Mouse (Mus musculus) midbrain, embryonic 13.5 days (tissue): ENCODE data around the gene Zfp94. TPM values are rescaled to one million over a fixed set of nuclear protein-coding genes. Genes with fewer than 3 reads are reported as not detected.
A peak's percentile ranks its signal among the peaks of the same experiment; 100 is the strongest.

Experiments used
- ATAC-seq: fragments of 200-750 bp; cut with Nextera tagmentation; 2 replicates; pipeline ENCODE4 v1.8.0; 2017; ENCODE audit warnings: mild to moderate bottlenecking, moderate TSS enrichment, moderate library complexity
- H3K27ac ChIP-seq: fragments of 300-500 bp; sonication (generic); 2 replicates; pipeline ENCODE4 v1.5.1; 2015; ENCODE audit warnings: inconsistent platforms, mild to moderate bottlenecking, moderate library complexity
- H3K27me3 ChIP-seq: fragments of 300-500 bp; sonication (generic); 2 replicates; pipeline ENCODE4 v1.6.1; 2015; ENCODE audit warnings: mild to moderate bottlenecking, inconsistent platforms
- H3K36me3 ChIP-seq: fragments of 300-500 bp; sonication (generic); 2 replicates; pipeline ENCODE4 v1.6.1; 2015; ENCODE audit warnings: mild to moderate bottlenecking, inconsistent platforms
- H3K4me1 ChIP-seq: fragments of 300-500 bp; sonication (generic); replicated peaks from 2 replicates; pipeline ENCODE4 v1.6.1; 2015; ENCODE audit warnings: inconsistent platforms
- H3K4me2 ChIP-seq: fragments of 300-500 bp; sonication (generic); replicated peaks from 2 replicates; pipeline ENCODE4 v1.6.1; 2015; ENCODE audit warnings: moderate library complexity, mild to moderate bottlenecking, inconsistent platforms
- H3K4me3 ChIP-seq: fragments of 300-500 bp; sonication (generic); replicated peaks from 2 replicates; pipeline ENCODE4 v1.5.1; 2015; ENCODE audit warnings: mild to moderate bottlenecking, inconsistent platforms
- H3K9ac ChIP-seq: fragments of 300-500 bp; sonication (generic); replicated peaks from 2 replicates; pipeline ENCODE4 v1.6.1; 2015; ENCODE audit warnings: mild to moderate bottlenecking, inconsistent platforms
- H3K9me3 ChIP-seq: fragments of 300-500 bp; sonication (generic); 2 replicates; pipeline ENCODE4 v1.6.1; 2016; ENCODE audit warnings: mild to moderate bottlenecking, inconsistent platforms
- WGBS: fragments of 180-500 bp; shearing (Covaris S2); methylation state at CpG from one replicate; pipeline ENCODE4 v1.1.7; 2015; 5-methylcytosine and 5-hydroxymethylcytosine counted together
- polyA plus RNA-seq: library from polyadenylated mRNA; unstranded; fragments of >200 nt; fragmentation: Nextera tagmentation; extraction: Ambion mirVana; gene quantifications from 2 replicates; pipeline ENCODE4 v1.2.1, GENCODE M21; 2015

Gene Zfp94
- polyA plus RNA-seq, 1 experiment from 2014 or later: 22.0 TPM

DNA sequence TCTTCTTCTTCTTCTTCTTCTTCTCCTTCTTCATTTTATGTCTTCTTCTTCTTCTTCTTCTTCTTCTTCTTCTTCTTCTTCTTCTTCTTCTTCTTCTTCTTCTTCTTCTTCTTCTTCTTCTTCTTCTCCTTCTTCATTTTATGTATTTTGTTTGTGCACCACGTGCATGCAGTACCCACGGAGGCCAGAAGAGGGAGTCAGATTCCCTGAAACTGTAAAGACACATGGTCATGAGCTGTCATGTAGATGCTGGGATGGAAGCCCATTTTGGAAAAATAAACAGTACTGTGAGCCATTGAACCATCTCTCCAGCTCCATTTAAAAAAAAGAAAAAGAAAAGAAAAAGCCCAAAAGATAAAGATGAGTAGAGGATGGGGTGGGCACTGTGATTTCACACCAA is 21.8 kb upstream of the Zfp94 start:
- Histone ChIP-seq H3K36me3 (no peaks in the 10 kb centered on the region), H3K4me3 (no peak overlapping the region), H3K9me3 (no peaks in the 10 kb centered on the region), H3K9ac (no peak overlapping the region), H3K4me2 (no peak overlapping the region), H3K4me1 (no peaks in the 10 kb centered on the region), H3K27ac (no peak overlapping the region), H3K27me3 (peaks cover 15% of the 10 kb centered on the region)
- ATAC-seq: no peak
- WGBS: 39% methylated on average over 2 of the region's 2 CpGs

DNA sequence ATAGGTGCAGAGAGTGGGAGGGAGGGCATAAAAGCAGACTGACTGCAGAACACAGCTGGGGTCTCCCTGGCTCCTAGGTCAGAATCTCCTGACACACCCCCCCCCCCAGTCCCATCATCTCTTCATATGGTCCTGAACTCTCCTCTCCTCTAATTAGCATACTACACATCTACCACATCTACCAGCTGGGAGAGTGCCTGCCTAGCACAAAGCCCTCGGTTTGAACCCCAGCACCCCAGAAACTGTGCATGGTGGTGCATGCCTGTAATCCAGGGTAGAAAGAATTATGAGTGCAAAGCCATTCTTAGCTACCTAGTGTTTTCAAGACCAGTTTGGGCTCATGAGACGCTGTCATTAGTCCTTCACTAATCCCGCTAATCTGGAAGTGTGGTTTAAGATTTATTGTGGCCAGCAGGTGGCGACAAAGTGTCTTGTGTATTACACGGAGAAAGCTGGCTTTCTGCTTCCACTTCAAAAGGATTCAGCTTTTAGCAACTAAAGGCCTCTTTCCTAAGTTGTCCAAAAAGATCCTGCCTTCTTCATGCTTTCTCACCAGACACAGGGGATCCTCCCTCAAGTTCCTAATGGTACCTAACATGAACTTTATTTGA is 19.3 kb upstream of the Zfp94 start:
- no peak overlapping the region for H3K9ac ChIP-seq
- peak; percentile 53; the same call in 1 of the 2 replicates for ATAC-seq
- no peaks in the 10 kb centered on the region for H3K4me1 ChIP-seq
- H3K36me3 ChIP-seq: no peaks in the 10 kb centered on the region
- WGBS: 12% methylated on average over 5 of the region's 5 CpGs
- no peak overlapping the region for H3K4me2 ChIP-seq
- no peaks in the 10 kb centered on the region for H3K9me3 ChIP-seq
- peaks cover 20% of the 10 kb centered on the region for H3K27me3 ChIP-seq
- H3K4me3 ChIP-seq: no peak overlapping the region
- H3K27ac ChIP-seq: no peak overlapping the region

DNA sequence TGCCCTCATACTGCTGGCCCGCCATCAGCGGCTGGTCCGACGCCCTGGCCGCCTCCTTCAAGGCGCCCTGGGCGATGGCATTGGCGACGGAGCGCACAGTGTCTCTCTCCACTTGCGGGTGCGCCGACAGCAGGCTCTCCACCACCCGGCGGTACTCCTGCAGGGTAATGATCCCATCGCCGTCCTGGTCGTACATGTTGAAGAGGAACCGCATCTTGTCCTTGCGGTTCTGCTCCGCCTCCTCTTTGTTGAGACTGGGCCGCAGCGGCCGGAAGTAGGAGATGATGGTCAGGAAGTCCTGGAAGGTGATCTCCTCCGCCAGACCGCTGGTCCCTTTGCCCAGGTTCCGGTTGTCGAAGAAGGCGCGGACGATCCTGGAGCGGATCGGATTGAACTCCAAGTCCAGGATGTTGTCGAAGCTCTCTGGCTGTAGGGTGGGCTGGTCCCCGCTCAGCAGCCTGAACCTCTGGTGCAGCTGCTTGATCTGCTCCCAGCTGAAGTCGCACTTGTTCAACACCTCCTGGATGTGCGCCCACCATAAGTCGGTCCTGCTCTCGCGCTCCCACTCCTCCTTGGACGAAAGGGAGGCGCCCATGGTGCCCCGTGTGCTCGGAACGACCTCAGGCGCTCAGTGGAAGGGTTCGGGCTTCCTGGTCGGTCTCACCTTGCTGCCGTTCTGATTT is 17.0 kb upstream of the Zfp94 start, which contains the start of gene Tescl:
Tescl (minus strand) TSS at position 633 of the 683 bp plus-strand sequence.
- WGBS: 53% methylated on average over 49 of the region's 49 CpGs
- H3K4me2 ChIP-seq: no peak within 1 kb of the TSS
- H3K4me1 ChIP-seq: no peaks in the 10 kb centered on the region
- no peak within 1 kb of the TSS for H3K9ac ChIP-seq
- no peak within 1 kb of the TSS for H3K27ac ChIP-seq
- no peak within 1 kb of the TSS for H3K4me3 ChIP-seq
- no peaks in the 10 kb centered on the region for H3K36me3 ChIP-seq
- 0 out of 2 replicates have a peak, but pooled peaks have one; percentile 24 for ATAC-seq
- H3K27me3 ChIP-seq: peaks cover 20% of the 10 kb centered on the region
- H3K9me3 ChIP-seq: no peaks in the 10 kb centered on the region

DNA sequence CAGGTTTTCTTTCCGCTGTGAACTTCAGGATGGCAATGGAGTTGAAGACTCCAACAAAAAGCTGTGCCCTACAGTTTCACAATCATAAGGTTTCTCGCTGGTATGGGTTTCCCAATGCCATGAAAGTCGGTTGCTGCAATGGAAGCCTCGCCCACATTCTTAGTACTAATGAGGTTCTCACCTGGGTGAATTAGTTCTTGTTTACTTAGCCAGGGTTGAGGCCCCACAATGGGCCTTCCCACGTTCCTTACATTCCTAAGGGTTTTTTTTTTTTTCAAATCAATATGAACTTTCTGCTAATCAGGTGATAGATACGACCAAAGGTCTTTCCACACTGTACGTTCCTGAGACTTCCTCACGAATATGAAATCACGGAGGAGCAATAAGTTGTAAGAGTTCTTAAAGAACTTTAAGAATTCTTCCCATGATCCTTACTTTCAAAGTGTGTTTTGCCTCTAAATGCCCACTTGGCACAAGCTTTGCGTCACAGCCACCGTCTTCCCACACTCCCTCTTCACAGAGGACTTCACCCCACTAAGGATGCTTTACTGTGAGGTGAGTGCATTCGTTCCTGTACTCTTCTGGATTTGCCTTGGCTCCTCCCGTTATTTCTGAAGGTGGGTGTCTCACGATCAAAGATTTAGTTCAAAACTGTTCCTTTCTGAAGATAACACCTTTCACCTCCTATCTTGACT is 11.0 kb upstream of the Zfp94 start:
- Histone ChIP-seq H3K27me3 (peaks cover 3% of the 10 kb centered on the region; the same call in 1 of the 2 replicates), H3K27ac (no peak overlapping the region), H3K9ac (no peak overlapping the region), H3K4me1 (peaks cover 12% of the 10 kb centered on the region), H3K4me3 (no peak overlapping the region), H3K9me3 (peaks cover 10% of the 10 kb centered on the region), H3K4me2 (no peak overlapping the region), H3K36me3 (no peaks in the 10 kb centered on the region)
- no peak for ATAC-seq
- WGBS: 91% methylated on average over 14 of the region's 14 CpGs

DNA sequence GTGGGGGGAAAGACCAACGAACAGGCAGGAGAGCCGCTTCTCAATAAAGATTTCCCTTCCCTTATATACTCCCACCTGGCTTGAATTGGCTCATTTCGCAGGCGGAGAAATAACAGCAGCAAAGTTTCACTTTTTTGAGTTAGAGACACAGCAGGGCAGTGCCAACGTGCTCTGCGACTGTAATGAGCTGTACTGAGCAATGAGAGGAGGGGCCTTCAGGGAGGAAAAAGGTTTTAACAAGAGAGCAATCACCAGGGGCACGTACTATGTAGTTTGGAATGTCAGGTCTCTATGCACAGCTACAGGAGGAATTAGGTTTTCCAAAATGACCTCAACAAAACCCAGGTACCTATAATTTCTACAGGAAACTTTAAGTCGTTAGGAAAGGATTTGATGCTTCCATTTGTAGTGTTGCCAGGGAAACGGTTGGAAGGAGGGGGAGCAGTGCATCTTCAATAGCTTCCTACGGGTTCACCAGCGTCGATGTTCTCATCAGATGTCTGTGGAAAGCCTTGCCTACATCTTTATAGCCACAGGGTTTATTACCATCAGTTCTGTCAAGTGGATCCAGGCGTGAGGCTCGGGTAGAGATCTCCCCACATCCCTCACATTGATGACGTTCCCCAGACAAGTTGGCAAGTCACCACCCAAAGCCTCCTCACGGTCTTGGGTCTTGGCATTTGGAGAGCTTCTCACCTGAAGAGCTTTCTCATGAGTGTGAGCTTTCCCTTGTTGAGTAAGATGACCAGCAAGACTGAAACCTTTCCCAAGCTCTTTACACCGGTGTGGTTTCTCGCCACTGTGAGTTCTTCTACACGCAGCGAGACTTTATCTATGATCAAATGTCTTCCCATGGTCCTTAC is 10.0 kb upstream of the Zfp94 start:
- H3K4me1 ChIP-seq: peaks cover 12% of the 10 kb centered on the region
- no peak overlapping the region for H3K9ac ChIP-seq
- peak overlapping the region; percentile 53 for H3K4me2 ChIP-seq
- 36% methylated on average over 20 of the region's 20 CpGs for WGBS
- H3K4me3 ChIP-seq: peak overlapping the region; percentile 32
- H3K36me3 ChIP-seq: no peaks in the 10 kb centered on the region
- peak; percentile 76 for ATAC-seq
- H3K27ac ChIP-seq: no peak overlapping the region
- peaks cover 10% of the 10 kb centered on the region for H3K9me3 ChIP-seq
- H3K27me3 ChIP-seq: peaks cover 3% of the 10 kb centered on the region; the same call in 1 of the 2 replicates

DNA sequence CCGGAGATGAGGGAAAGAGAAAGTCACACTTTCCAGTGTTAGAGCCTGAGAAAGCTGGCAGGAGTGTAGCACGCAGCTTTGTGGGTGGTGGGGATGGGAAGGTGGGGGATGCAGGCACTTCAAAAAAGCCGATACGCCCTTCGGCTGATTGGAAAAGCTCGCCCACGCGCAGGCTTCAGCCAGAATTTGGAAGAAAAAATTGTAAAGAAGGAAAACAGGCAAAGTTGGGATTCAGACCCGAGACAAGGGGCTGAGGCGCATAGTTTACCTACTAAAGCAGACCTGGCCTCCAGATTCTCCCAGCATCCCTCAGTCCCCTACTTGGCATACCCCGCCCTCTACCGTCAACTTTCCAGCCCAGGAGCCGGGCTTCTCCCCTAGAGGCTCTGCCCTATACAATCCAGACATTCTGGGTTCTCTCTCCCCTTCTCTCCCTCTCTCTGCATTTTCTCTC is 9.2 kb upstream of the Zfp94 start:
- H3K27ac ChIP-seq: no peak overlapping the region
- ATAC-seq: peak; percentile 85
- 8% methylated on average over 13 of the region's 13 CpGs for WGBS

DNA sequence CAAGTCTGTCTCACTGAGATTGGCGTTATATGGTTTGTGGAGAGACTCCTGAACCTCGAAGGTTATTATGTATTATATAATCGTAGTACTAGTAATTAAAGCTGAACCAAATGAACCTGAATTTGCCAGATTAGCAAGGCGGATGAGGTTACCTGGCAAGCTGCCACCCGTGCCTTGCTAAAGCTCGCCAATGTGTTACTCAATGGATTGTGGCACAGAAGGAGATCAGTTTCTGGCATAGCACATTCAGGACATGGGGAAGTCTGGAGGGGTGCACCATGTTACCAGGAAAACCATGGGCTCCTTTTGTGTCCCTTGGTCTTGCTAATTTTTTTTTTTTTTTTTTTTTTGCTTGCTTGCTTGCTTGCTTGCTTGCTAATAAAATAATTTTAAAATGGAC is 8.7 kb upstream of the Zfp94 start:
- ATAC-seq: no peak
- Histone ChIP-seq H3K4me1 (peaks cover 12% of the 10 kb centered on the region), H3K9ac (no peak overlapping the region), H3K27me3 (peaks cover 3% of the 10 kb centered on the region; the same call in 1 of the 2 replicates), H3K36me3 (no peaks in the 10 kb centered on the region), H3K9me3 (peaks cover 10% of the 10 kb centered on the region), H3K4me3 (no peak overlapping the region), H3K27ac (no peak overlapping the region), H3K4me2 (peak overlapping the region; percentile 53)
- 88% methylated on average over 6 of the region's 6 CpGs for WGBS

More for the DNA sequence above, 9.2 kb upstream of the Zfp94 start:
- Histone ChIP-seq H3K4me1 (peaks cover 12% of the 10 kb centered on the region), H3K9me3 (peaks cover 10% of the 10 kb centered on the region), H3K4me3 (peak overlapping the region; percentile 32), H3K27me3 (peaks cover 3% of the 10 kb centered on the region; the same call in 1 of the 2 replicates), H3K36me3 (no peaks in the 10 kb centered on the region), H3K4me2 (peak overlapping the region; percentile 53), H3K9ac (peak overlapping the region; percentile 53)

DNA sequence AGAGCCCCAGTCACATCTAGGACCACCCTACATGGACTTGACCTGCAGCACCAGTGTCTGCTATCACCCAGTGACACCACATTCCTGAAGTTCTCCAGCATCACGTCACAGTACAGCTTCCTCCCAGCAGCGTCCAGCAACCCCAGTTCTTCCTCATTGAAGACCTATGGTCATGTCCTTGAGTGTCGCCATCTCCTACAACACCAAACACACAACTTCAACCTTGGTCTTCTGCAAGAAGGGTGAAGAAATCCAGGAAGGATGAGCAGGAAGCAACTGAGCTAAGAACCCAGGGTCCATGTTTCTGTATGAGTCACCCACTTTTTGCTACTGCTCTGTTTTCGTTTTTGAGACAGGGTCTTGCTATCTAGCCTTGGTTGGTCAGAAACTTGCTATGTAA is 6.1 kb upstream of the Zfp94 start:
- Histone ChIP-seq H3K27me3 (0 out of 2 replicates have a peak, but pooled peaks cover 6% of the 10 kb centered on the region), H3K4me3 (no peak overlapping the region), H3K4me2 (no peak overlapping the region), H3K27ac (no peak overlapping the region), H3K9me3 (peaks cover 10% of the 10 kb centered on the region), H3K4me1 (peaks cover 12% of the 10 kb centered on the region), H3K36me3 (no peaks in the 10 kb centered on the region), H3K9ac (no peak overlapping the region)
- ATAC-seq: no peak
- WGBS: 76% methylated on average over 4 of the region's 4 CpGs

DNA sequence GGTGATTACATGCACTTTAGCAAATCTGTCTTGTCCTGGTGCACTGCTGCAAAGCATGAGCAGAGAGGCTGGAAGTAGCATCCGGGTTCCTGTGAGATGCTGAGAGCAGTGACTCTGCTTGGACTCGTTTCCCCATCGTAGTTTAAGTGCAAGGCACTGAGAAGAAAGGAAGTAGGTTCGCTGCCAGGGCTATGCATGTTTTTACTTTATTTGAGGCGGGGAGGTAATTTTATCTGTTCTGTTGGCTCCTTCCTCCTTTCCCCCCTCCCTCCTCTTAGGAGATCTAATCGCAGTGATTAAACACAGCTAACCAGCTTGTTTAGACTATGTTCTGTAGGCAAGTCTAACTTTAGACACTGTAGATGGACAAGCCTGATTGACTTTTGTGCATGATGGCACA is 2.5 kb upstream of the Zfp94 start:
- Histone ChIP-seq H3K9me3 (peaks cover 3% of the 10 kb centered on the region; the same call in 1 of the 2 replicates), H3K9ac (no peak overlapping the region), H3K4me3 (no peak overlapping the region), H3K36me3 (no peaks in the 10 kb centered on the region), H3K27me3 (0 out of 2 replicates have a peak, but pooled peaks cover 6% of the 10 kb centered on the region), H3K4me2 (no peak overlapping the region), H3K27ac (no peak overlapping the region), H3K4me1 (peaks cover 10% of the 10 kb centered on the region)
- no peak for ATAC-seq
- WGBS: 79% methylated on average over 6 of the region's 6 CpGs

DNA sequence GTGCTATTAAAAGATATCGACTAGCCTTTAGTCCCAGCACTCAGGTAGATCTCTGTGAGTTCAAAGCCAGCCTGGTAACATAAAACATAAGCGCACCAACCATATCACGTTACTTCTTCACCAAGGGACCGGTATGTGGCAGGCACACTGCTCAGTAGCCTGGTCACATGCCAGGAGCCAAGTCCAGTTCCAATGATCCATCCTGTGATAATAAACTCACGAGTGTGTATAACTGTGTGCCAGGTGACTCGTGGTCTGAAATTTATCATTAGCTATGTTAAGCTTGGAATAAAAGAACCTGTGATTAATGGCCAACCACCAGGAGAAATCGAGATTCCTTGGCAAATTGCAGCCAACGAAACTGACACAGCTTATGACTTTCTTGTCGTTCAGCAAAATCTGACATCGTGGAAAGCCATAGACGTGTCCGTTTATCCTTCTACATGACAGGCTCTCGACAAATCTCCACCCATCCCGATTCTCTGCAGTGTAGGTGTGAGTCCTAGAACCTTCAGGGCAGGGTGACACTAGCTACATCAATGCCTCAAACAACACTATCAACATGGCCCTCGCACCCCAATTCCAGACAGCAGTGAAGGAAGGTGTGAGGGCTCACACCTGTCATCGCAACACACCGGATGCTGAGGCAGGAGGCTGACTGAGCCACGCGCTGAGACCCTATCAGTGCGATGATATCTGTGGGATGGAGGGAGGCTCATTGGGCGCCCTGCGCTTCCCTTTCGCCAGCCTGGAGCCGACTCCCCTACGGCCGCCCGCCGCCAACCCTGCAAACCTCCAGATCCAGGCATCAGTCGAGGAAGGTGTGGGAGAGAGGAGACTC is 520 bp downstream of the Zfp94 start:
- peaks cover 10% of the 10 kb centered on the region for H3K4me1 ChIP-seq
- H3K9me3 ChIP-seq: no peaks in the 10 kb centered on the region
- peak overlapping the region; percentile 70 for H3K4me3 ChIP-seq
- peaks cover 25% of the 10 kb centered on the region for H3K36me3 ChIP-seq
- WGBS: 31% methylated on average over 29 of the region's 29 CpGs
- H3K27me3 ChIP-seq: 0 out of 2 replicates have a peak, but pooled peaks cover 6% of the 10 kb centered on the region
- peak overlapping the region; percentile 80 for H3K4me2 ChIP-seq
- peak overlapping the region; percentile 86 for H3K9ac ChIP-seq
- ATAC-seq: no peak
- peak overlapping the region; percentile 82 for H3K27ac ChIP-seq
